Mouse (Mus musculus): ENCODE data around the gene Olfr1443. TPM values are rescaled to one million over a fixed set of nuclear protein-coding genes. Genes with fewer than 3 reads are reported as not detected.
"Not testable (repeated sequence)": the region's sequence is repeated elsewhere in the genome, so short reads cannot be mapped to it uniquely, and the experiment has no call there.

Gene Olfr1443
- total and polyA plus RNA-seq, 2 experiments from 2014 or later: not detected

DNA sequence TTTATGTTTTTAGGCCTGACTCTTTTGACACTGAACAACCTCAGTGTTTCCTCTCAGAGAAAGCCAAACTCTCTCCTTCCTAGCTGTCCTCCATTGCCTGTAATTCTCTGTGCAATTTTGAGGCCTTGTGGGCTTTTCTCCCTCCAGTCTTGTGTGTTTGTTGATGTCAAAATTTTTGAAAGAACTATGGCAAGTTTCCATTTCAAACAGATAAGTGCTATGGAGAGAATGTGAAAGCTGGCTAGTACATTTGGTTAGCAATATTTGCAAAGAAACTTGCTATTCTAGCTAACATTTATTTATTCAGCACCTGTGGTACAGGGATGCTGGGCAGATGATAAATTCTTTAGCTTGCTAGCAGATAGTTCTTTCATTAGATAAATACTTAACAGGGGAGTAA is 18.3 kb downstream of the Olfr1443 start:
- no peak overlapping the region for H3K9ac ChIP-seq (replicated peaks; ENCODE audit: low read length)
- DNase-seq (ENCODE audit: low spot score) (no peak), ATAC-seq (no peak)
- no peaks in the 10 kb centered on the region for H3K4me1 ChIP-seq (ENCODE audit: insufficient read depth, low read length)
- no peak overlapping the region for H3K4me2 ChIP-seq (ENCODE audit: low read depth, low read length)
- H3K27ac ChIP-seq: no peak overlapping the region
- no peak overlapping the region for H3K4me3 ChIP-seq (ENCODE audit: low read length)
- H3K27me3 ChIP-seq (ENCODE audit: insufficient read depth, low read length): no peaks in the 10 kb centered on the region
- no peaks in the 10 kb centered on the region for H3K36me3 ChIP-seq (ENCODE audit: insufficient read depth, low read length)
- TF ChIP-seq CTCF (IDR thresholded peaks at IDR 0.05; ENCODE audit: low read depth): no peak
- H3K9me3 ChIP-seq (ENCODE audit: low read length): no peaks in the 10 kb centered on the region

DNA sequence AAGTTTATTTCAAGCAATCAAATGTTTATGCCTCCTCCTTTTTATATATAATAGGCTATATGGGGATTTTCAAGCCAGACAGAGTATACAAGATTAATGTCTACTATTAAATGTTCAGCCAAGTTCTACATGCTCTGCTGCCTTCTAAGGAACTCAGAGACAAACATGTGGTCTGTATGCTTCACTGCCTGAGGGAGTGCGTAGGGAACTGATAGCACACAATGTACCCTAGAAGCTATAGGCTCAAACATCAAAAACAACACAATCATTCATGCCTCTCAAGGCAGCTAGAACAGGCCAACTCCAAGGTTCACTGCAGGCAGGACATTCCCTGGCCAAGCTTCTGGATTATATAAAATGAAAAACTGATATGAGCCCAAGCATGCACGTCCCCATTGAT is 30.5 kb downstream of the Olfr1443 start:
- no peaks in the 10 kb centered on the region for H3K27me3 ChIP-seq (ENCODE audit: insufficient read depth, low read length)
- WGBS: 72% methylated on average over 2 of the region's 2 CpGs
- H3K4me2 ChIP-seq (ENCODE audit: low read depth, low read length): no peak overlapping the region
- no peaks in the 10 kb centered on the region for H3K9me3 ChIP-seq (ENCODE audit: low read length)
- H3K4me3 ChIP-seq (ENCODE audit: low read length): no peak overlapping the region
- no peak for TF ChIP-seq CTCF (IDR thresholded peaks at IDR 0.05; ENCODE audit: low read depth)
- DNase-seq (ENCODE audit: low spot score): no peak
- H3K27ac ChIP-seq: no peak overlapping the region
- H3K9ac ChIP-seq (replicated peaks; ENCODE audit: low read length): no peak overlapping the region
- H3K36me3 ChIP-seq (ENCODE audit: insufficient read depth, low read length): no peaks in the 10 kb centered on the region
- H3K4me1 ChIP-seq (ENCODE audit: insufficient read depth, low read length): no peaks in the 10 kb centered on the region
- ATAC-seq: no peak

DNA sequence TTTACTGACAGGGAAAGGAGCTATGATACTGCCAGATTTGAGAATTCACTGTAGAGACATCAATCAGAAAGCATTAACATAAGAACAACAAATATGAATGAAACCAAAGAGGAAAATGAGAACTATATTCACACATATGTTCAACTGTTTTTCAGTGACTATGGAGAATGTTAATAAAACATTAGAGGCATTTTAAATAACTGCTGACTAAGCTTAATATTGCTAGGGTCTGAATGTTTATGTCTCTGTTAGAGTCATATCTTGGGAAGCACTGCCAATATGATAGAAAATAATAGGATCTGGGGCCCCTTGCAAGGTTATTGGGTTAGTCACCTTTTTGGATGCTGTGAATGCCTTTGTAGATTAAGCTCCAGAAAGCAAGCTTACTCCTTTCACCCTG is 31.1 kb downstream of the Olfr1443 start:
- ATAC-seq: no peak
- DNase-seq (ENCODE audit: low spot score): no peak
- no peak for TF ChIP-seq CTCF (IDR thresholded peaks at IDR 0.05; ENCODE audit: low read depth)
- H3K36me3 ChIP-seq (ENCODE audit: insufficient read depth, low read length): no peaks in the 10 kb centered on the region
- H3K4me1 ChIP-seq (ENCODE audit: insufficient read depth, low read length): no peaks in the 10 kb centered on the region
- H3K4me3 ChIP-seq (ENCODE audit: low read length): no peak overlapping the region
- no peak overlapping the region for H3K4me2 ChIP-seq (ENCODE audit: low read depth, low read length)
- no peaks in the 10 kb centered on the region for H3K27me3 ChIP-seq (ENCODE audit: insufficient read depth, low read length)
- no peak overlapping the region for H3K27ac ChIP-seq
- H3K9ac ChIP-seq (replicated peaks; ENCODE audit: low read length): no peak overlapping the region
- H3K9me3 ChIP-seq (ENCODE audit: low read length): no peaks in the 10 kb centered on the region

DNA sequence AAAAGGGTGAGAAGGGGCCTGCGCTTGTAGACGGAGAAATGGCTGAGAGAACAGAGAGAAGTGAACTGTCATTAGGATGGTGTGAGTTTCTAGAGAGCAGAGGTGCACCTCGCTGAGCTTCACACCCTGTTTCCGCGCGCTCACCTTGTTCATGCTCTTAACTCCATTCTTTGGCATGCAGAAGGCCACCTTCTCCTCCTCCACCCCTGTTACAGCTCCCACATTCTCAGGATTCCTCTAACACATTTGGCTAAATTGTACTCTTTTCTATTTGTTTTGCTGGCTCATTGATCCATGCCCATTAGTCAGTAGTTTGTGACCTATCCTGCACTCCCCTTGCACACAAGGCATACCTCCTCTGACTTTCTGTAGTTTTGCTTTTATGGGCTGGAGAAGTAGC is 41.3 kb downstream of the Olfr1443 start:
- Histone ChIP-seq H3K4me1 (ENCODE audit: insufficient read depth, low read length) (no peaks in the 10 kb centered on the region), H3K9ac (replicated peaks; ENCODE audit: low read length) (no peak overlapping the region), H3K27ac (no peak overlapping the region), H3K9me3 (ENCODE audit: low read length) (no peaks in the 10 kb centered on the region), H3K4me2 (ENCODE audit: low read depth, low read length) (no peak overlapping the region), H3K27me3 (ENCODE audit: insufficient read depth, low read length) (no peaks in the 10 kb centered on the region), H3K4me3 (ENCODE audit: low read length) (no peak overlapping the region), H3K36me3 (ENCODE audit: insufficient read depth, low read length) (no peaks in the 10 kb centered on the region)
- 84% methylated on average over 6 of the region's 6 CpGs for WGBS
- TF ChIP-seq CTCF (IDR thresholded peaks at IDR 0.05; ENCODE audit: low read depth): no peak
- DNase-seq (ENCODE audit: low spot score) (no peak), ATAC-seq (no peak)

DNA sequence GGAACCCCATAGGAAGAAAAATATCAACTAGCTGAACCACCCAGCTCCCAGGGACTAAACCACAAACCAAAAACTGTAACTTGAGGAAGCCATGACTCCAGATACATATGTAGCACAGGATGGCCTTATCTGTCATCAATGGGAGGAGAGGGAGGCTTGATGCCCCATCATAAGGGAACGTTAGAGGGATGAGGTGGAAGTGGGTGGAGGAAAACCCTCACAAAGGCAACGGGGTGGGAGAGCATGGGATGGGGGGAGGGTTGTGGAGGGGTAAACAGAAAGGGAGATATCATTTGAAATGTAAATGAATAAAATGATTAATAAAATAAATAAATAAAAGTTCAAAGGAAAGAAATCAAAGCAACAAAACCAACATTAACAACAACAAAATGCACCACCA is 42.6 kb downstream of the Olfr1443 start:
- Histone ChIP-seq H3K27me3 (ENCODE audit: insufficient read depth, low read length) (no peaks in the 10 kb centered on the region), H3K9ac (replicated peaks; ENCODE audit: low read length) (no peak overlapping the region), H3K9me3 (ENCODE audit: low read length) (no peaks in the 10 kb centered on the region), H3K27ac (no peak overlapping the region), H3K36me3 (ENCODE audit: insufficient read depth, low read length) (no peaks in the 10 kb centered on the region), H3K4me3 (ENCODE audit: low read length) (no peak overlapping the region), H3K4me2 (ENCODE audit: low read depth, low read length) (no peak overlapping the region), H3K4me1 (ENCODE audit: insufficient read depth, low read length) (no peaks in the 10 kb centered on the region)
- WGBS: 77% methylated on average over 2 of the region's 2 CpGs
- ATAC-seq: no peak
- TF ChIP-seq CTCF (IDR thresholded peaks at IDR 0.05; ENCODE audit: low read depth): no peak
- no peak for DNase-seq (ENCODE audit: low spot score)

DNA sequence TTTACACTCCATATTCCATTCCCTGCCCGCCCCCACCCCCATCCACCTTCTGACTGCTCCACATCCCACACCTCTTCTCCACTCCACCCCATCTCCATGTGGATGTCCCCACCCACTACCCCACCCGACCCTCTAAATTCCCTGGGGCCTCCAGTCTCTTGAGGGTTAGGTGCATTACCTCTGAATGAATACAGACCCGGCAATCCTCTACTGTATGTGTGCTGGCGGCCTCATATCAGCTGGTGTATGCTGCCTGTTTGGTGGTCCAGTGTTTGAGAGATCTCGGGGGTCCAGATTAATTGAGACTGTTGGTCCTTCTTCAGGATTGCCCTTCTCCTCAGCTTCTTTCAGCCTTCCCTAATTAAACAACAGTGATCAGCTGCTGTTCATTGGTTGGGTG is 43.0 kb downstream of the Olfr1443 start:
- WGBS: 95% methylated on average over 5 of the region's 5 CpGs
- H3K4me1 ChIP-seq (ENCODE audit: insufficient read depth, low read length); H3K9me3 ChIP-seq (ENCODE audit: low read length); H3K4me2 ChIP-seq (ENCODE audit: low read depth, low read length); DNase-seq (ENCODE audit: low spot score); ATAC-seq; H3K36me3 ChIP-seq (ENCODE audit: insufficient read depth, low read length); H3K27me3 ChIP-seq (ENCODE audit: insufficient read depth, low read length); H3K4me3 ChIP-seq (ENCODE audit: low read length); H3K9ac ChIP-seq (replicated peaks; ENCODE audit: low read length); H3K27ac ChIP-seq: not testable (repeated sequence)

DNA sequence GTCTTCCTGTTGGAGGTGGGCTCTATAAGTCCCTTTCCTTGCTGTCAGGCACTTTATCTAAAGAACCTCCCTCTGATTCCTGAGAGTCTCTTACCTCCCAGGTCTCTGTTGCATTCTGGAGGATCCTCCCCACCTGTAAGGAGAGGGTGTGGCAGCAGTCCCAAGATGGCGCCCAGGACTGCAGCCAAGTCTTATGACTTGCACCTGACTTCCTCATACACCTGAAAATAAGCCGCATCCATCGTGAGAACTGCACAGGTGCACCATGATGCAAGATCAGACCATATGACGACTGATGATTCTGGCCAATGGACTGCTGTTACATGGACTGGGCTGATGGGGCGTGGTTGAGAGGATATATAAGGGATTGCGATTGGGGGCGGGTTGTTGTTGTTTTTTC is 43.7 kb downstream of the Olfr1443 start:
- not testable (repeated sequence) for H3K4me2 ChIP-seq (ENCODE audit: low read depth, low read length); H3K9me3 ChIP-seq (ENCODE audit: low read length); H3K4me3 ChIP-seq (ENCODE audit: low read length); H3K4me1 ChIP-seq (ENCODE audit: insufficient read depth, low read length); ATAC-seq; DNase-seq (ENCODE audit: low spot score); H3K9ac ChIP-seq (replicated peaks; ENCODE audit: low read length); H3K27me3 ChIP-seq (ENCODE audit: insufficient read depth, low read length); H3K27ac ChIP-seq; H3K36me3 ChIP-seq (ENCODE audit: insufficient read depth, low read length)
- WGBS: 91% methylated on average over 7 of the region's 7 CpGs

DNA sequence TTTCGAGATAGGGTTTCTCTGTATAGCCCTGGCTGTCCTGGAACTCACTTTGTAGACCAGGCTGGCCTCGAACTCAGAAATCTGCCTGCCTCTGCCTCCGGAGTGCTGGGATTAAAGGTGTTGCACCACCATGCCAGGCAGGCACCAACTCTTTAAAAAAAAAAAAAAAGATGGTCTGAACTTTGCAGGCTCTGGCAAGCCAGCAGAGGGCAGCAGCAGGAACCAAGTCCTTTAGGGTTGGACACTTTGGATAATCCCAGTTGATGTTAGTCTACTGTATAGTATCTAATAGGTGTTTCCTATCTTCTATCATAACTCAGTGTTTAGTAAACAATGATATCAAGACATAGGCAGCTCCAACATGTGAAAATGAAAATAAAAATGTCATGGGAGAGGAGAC is 44.4 kb downstream of the Olfr1443 start:
- H3K36me3 ChIP-seq (ENCODE audit: insufficient read depth, low read length): no peaks in the 10 kb centered on the region
- ATAC-seq (no peak), DNase-seq (ENCODE audit: low spot score) (no peak)

More for the DNA sequence above, 44.4 kb downstream of the Olfr1443 start:
- H3K4me1 ChIP-seq (ENCODE audit: insufficient read depth, low read length): no peaks in the 10 kb centered on the region
- no peaks in the 10 kb centered on the region for H3K9me3 ChIP-seq (ENCODE audit: low read length)
- H3K4me2 ChIP-seq (ENCODE audit: low read depth, low read length): no peak overlapping the region
- H3K27ac ChIP-seq: no peak overlapping the region
- TF ChIP-seq CTCF (IDR thresholded peaks at IDR 0.05; ENCODE audit: low read depth): peak; percentile 33
- 58% methylated on average over 2 of the region's 3 CpGs for WGBS
- no peaks in the 10 kb centered on the region for H3K27me3 ChIP-seq (ENCODE audit: insufficient read depth, low read length)
- H3K4me3 ChIP-seq (ENCODE audit: low read length): no peak overlapping the region
- no peak overlapping the region for H3K9ac ChIP-seq (replicated peaks; ENCODE audit: low read length)
